In genomic region chr17:86378611-86379010, GRCm38 (mm10) we compare ENCODE assay signal across 19 mouse cellular contexts.
A peak's percentile ranks its signal among the peaks of the same experiment; 100 is the strongest.
DNase-seq lines count a peak whose midpoint lies in the region; ATAC-seq and TF ChIP-seq lines count a peak whose summit lies in the region.
"Had no signal": no experiment of that assay in that cellular context is flagged by ENCODE, and none has a peak within 500 bp of the region (broad histone marks: within the 10 kb centered on the region; RNA-seq: fewer than 3 reads in every experiment).

No protein-coding gene starts in this region.

- H3K27ac ChIP-seq in kidney, embryonic 16.5 days (ENCODE audit: low read length) = peak overlapping the region; percentile 29; the same call in 1 of the 2 replicates
- peak overlapping the region; percentile 75; the same call in 1 of the 2 replicates for H3K27ac ChIP-seq in neural tube, embryonic 15.5 days (replicated peaks)
- no peak overlapping the region for H3K27ac ChIP-seq in cerebellum, adult 2 months (ENCODE audit: insufficient read depth, low read length)
- H3K27ac ChIP-seq: heart, embryonic 13.5 days; hindbrain, embryonic 12.5 days; limb, embryonic 13.5 days; midbrain, embryonic 12.5 days; neural tube, embryonic 12.5 days; stomach, embryonic 15.5 days had no signal

- ATAC-seq in kidney, embryonic 16.5 days (ENCODE audit: low FRiP score, low TSS enrichment) = no peak
- ATAC-seq in common myeloid progenitor, adult 5-6 weeks (replicated peaks; ENCODE audit: low read depth, poor library complexity, severe bottlenecking) = peak; percentile 78
- no peak for ATAC-seq in neural tube, embryonic 15.5 days (ENCODE audit: low FRiP score)
- no peak for ATAC-seq in CD4-positive, CD25-positive, alpha-beta regulatory T cell, adult 4 months
- ATAC-seq: intestine, embryonic 16.5 days had no signal

- WGBS in kidney, embryonic 16.5 days = 60% methylated on average over 11 of the region's 11 CpGs
- WGBS in neural tube, embryonic 15.5 days = 83% methylated on average over 11 of the region's 11 CpGs
- WGBS in cerebellum, adult 2 months = 90% methylated on average over 11 of the region's 11 CpGs

- no peak for TF ChIP-seq CTCF in cerebellum, adult 2 months (IDR thresholded peaks at IDR 0.05; ENCODE audit: borderline replicate concordance, insufficient read depth, low read depth, low read length)

- no peaks in the 10 kb centered on the region for H3K9me3 ChIP-seq in kidney, embryonic 16.5 days (ENCODE audit: low read length)
- no peaks in the 10 kb centered on the region for H3K9me3 ChIP-seq in neural tube, embryonic 15.5 days (replicated peaks)
- H3K9me3 ChIP-seq: heart, embryonic 13.5 days; hindbrain, embryonic 12.5 days; limb, embryonic 13.5 days; midbrain, embryonic 12.5 days; neural tube, embryonic 12.5 days; stomach, embryonic 15.5 days had no signal

- H3K4me3 ChIP-seq in kidney, embryonic 16.5 days (ENCODE audit: low read length) = no peak overlapping the region
- H3K4me3 ChIP-seq in neural tube, embryonic 15.5 days (replicated peaks) = no peak overlapping the region
- H3K4me3 ChIP-seq in cerebellum, adult 2 months (replicated peaks; ENCODE audit: insufficient read depth, low read depth, low read length) = no peak overlapping the region
- H3K4me3 ChIP-seq: erythroblast, embryonic 14.5 days; heart, embryonic 13.5 days; hindbrain, embryonic 12.5 days; limb, embryonic 13.5 days; midbrain, embryonic 12.5 days; neural tube, embryonic 12.5 days; stomach, embryonic 15.5 days had no signal

- no peak overlapping the region for H3K4me2 ChIP-seq in kidney, embryonic 16.5 days (replicated peaks; ENCODE audit: low read depth, low read length)
- H3K4me2 ChIP-seq in neural tube, embryonic 15.5 days = no peak overlapping the region
- H3K4me2 ChIP-seq: heart, embryonic 13.5 days; hindbrain, embryonic 12.5 days; limb, embryonic 13.5 days; lung, embryonic 14.5 days; midbrain, embryonic 12.5 days; neural tube, embryonic 12.5 days; stomach, embryonic 15.5 days had no signal

- no peak overlapping the region for H3K9ac ChIP-seq in kidney, embryonic 16.5 days (replicated peaks; ENCODE audit: low read length)
- no peak overlapping the region for H3K9ac ChIP-seq in neural tube, embryonic 15.5 days (replicated peaks)
- H3K9ac ChIP-seq: hindbrain, embryonic 12.5 days; limb, embryonic 13.5 days; lung, embryonic 14.5 days; midbrain, embryonic 12.5 days; neural tube, embryonic 12.5 days; stomach, embryonic 15.5 days had no signal

- H3K27me3 ChIP-seq in kidney, embryonic 16.5 days (ENCODE audit: insufficient read depth, low read length) = no peaks in the 10 kb centered on the region
- H3K27me3 ChIP-seq in neural tube, embryonic 15.5 days (replicated peaks) = no peaks in the 10 kb centered on the region
- no peaks in the 10 kb centered on the region for H3K27me3 ChIP-seq in cerebellum, adult 2 months (ENCODE audit: control insufficient read depth, insufficient read depth, low read length)
- H3K27me3 ChIP-seq: heart, embryonic 13.5 days; hindbrain, embryonic 12.5 days; limb, embryonic 13.5 days; neural tube, embryonic 12.5 days; stomach, embryonic 15.5 days had no signal

- no peaks in the 10 kb centered on the region for H3K36me3 ChIP-seq in kidney, embryonic 16.5 days (ENCODE audit: insufficient read depth, low read length)
- no peaks in the 10 kb centered on the region for H3K36me3 ChIP-seq in neural tube, embryonic 15.5 days
- H3K36me3 ChIP-seq: heart, embryonic 13.5 days; hindbrain, embryonic 12.5 days; limb, embryonic 13.5 days; midbrain, embryonic 12.5 days; neural tube, embryonic 12.5 days; stomach, embryonic 15.5 days had no signal

- no peak for TF ChIP-seq POLR2A in cerebellum, adult 2 months (IDR thresholded peaks at IDR 0.05; ENCODE audit: borderline replicate concordance, insufficient read depth, low read length)

- no peak for DNase-seq in kidney, postnatal 25 days
- DNase-seq in A20 (ENCODE audit: low read depth, low spot score) = peak; percentile 64
- no peak for DNase-seq in cerebellum, adult 2 months
- no peak for DNase-seq in right cerebral cortex, postnatal 36 days (ENCODE audit: low spot score in 2 of 2)
- DNase-seq: cerebellum, adult 9-11 months; gastrocnemius, postnatal 10 days; lung, embryonic 14.5 days had no signal

- peaks cover 53% of the 10 kb centered on the region for H3K4me1 ChIP-seq in kidney, embryonic 16.5 days (ENCODE audit: insufficient read depth, low read length)
- peaks cover 34% of the 10 kb centered on the region for H3K4me1 ChIP-seq in neural tube, embryonic 15.5 days
- H3K4me1 ChIP-seq in cerebellum, adult 2 months (ENCODE audit: control insufficient read depth, insufficient read depth, low read length) = peaks cover 20% of the 10 kb centered on the region
